Mouse (Mus musculus) brain, embryonic 14.5 days (tissue): ENCODE results near the gene Tcap.
A peak's percentile ranks its signal among the peaks of the same experiment; 100 is the strongest.

Experiments
- CTCF ChIP-seq: fragments of 200-500 bp; IDR thresholded peaks from 2 replicates; pipeline ENCODE4 v1.5.1; 2012; ENCODE audit warnings: inconsistent platforms, mild to moderate bottlenecking, moderate library complexity, borderline replicate concordance; ENCODE audit not compliant: insufficient read depth, insufficient read length; ENCODE audit errors: extremely low read depth
- POLR2A ChIP-seq: fragments of 200-500 bp; IDR thresholded peaks from 2 replicates; pipeline ENCODE4 v1.6.1; 2012; ENCODE audit warnings: mild to moderate bottlenecking, inconsistent platforms, borderline replicate concordance; ENCODE audit not compliant: poor library complexity, insufficient read depth, insufficient read length, severe bottlenecking; ENCODE audit errors: extremely low read depth

DNA sequence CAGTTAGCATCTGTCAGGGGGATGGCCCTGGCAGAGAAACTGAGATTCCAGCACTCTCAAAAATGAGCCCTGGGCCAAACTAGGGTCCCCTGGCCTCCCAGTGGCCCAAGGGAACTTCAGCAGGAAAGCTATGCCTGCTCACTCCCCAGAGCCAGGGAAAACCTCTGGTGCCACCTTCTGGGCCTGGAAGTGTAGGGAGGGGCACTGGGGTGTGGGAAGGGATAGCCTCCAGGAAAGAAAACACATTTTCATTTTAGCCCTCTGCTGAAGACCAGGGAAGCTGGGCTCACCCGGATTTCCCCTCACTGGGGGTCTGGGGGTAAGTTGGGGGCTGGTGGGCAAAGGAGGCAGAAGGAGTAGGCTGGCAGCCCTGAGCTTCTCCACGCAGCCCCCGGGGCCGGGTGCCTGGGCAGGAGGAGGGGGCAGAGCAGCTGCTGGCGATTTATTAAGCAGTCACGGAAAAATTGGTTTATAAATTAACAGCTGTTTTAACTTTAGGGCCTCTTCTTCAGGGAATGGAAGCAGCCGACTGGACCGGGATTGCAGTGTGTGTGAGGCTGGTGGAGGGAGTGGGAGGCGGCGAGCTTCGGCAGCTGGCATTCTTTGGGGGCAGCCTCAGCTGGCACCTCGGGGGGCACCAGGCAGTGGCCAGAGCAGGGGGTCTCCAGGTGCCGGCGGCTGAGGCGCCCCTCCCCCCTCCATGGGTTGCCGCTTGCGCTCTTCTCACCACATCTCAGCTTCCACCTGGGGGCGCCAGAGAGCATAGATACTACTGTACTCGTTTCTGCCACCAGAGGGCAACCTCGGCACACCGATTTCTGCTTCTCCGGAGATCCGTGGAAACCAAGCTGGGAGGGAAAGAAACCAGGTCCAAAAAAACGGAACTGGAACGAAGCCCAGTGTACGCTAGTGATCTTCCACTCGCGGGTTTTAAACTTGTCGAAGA, 41.3 kb upstream of the Tcap start:
- no peak for TF ChIP-seq POLR2A
- TF ChIP-seq CTCF = peak; percentile 100
